Mouse (Mus musculus): Measurements from ENCODE around the gene Rpl36. TPM values are rescaled to one million over a fixed set of nuclear protein-coding genes. Genes with fewer than 3 reads are reported as not detected.

Rpl36 gene
- 1,173 and 1,210 TPM in 2 replicates for polyA plus RNA-seq (2016; fragmentation: Nextera tagmentation; extraction: Ambion mirVana)

DNA sequence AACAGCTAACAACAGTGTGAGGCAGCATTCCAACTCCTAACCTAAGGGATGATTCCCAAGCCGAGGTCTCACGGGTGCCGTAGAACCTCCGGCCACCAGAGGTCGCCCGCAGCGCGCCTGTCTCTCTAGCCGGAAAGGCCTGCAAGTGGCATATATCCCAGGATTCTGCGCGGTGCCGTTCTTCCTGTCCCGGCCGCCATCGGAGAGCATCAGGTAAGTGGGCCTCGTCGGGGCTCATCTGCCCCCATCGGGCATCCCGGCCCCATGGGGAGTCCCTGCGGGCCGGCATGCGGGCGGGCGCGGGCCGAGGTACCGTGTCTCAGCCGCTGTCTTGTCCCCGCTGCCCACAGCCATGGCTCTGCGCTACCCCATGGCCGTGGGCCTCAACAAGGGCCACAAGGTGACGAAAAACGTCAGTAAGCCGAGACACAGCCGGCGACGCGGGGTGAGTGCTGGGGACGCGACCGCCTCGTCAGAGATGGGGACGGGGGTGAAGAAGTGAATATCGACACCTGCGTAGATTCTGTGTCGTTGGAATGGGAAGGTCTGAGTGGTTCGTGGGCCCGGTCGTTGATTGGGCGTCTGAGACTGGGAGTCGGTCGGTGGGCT is at the start of gene Rpl36:
Gene Rpl36, plus strand, starts transcription at position 181 of the 609 bp plus-strand sequence.
- ATAC-seq (ENCODE audit: low FRiP score, low read depth): peak; percentile 55
- no peaks in the 10 kb centered on the region for H3K9me3 ChIP-seq
- peak within 1 kb of the TSS; percentile 77 for H3K4me3 ChIP-seq
- under 1% methylated on average over 52 of the region's 52 CpGs for WGBS
- H3K4me1 ChIP-seq: peaks cover 33% of the 10 kb centered on the region
- peaks cover 42% of the 10 kb centered on the region for H3K36me3 ChIP-seq
- H3K9ac ChIP-seq (replicated peaks): peak within 1 kb of the TSS; percentile 82
- H3K27ac ChIP-seq (replicated peaks): peak within 1 kb of the TSS; percentile 88
- no peaks in the 10 kb centered on the region for H3K27me3 ChIP-seq
- H3K4me2 ChIP-seq (replicated peaks): peak within 1 kb of the TSS; percentile 84

DNA sequence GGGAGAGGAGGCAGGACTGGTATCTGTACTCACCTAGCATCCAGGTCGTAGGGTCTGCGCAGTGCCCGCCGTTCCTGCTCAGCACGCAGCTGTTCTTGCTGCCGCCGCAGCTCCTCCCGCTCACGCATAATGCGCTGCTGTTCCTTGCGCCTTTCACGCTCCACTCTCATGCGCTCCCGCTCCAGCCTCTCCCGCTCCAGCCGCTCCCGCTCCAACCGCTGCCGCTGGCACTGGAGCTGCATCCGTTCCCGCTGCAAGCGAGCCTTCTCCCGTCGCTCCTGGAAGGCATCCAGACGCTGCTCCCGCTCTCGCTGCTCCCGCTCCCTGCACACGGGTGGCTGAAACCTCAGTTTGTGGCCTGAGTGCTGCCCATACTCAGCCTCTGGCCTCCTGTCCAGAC is 46.9 kb upstream of the Rpl36 start:
- no peak overlapping the region for H3K4me2 ChIP-seq (replicated peaks)
- peaks cover 99% of the 10 kb centered on the region for H3K36me3 ChIP-seq
- 94% methylated on average over 29 of the region's 29 CpGs for WGBS
- H3K4me1 ChIP-seq: no peaks in the 10 kb centered on the region
- H3K27me3 ChIP-seq: no peaks in the 10 kb centered on the region
- peak; percentile 41; the same call in 1 of the 2 replicates for ATAC-seq (ENCODE audit: low FRiP score, low read depth)
- no peak overlapping the region for H3K4me3 ChIP-seq
- no peak overlapping the region for H3K27ac ChIP-seq (replicated peaks)
- H3K9me3 ChIP-seq: no peaks in the 10 kb centered on the region
- H3K9ac ChIP-seq (replicated peaks): no peak overlapping the region

DNA sequence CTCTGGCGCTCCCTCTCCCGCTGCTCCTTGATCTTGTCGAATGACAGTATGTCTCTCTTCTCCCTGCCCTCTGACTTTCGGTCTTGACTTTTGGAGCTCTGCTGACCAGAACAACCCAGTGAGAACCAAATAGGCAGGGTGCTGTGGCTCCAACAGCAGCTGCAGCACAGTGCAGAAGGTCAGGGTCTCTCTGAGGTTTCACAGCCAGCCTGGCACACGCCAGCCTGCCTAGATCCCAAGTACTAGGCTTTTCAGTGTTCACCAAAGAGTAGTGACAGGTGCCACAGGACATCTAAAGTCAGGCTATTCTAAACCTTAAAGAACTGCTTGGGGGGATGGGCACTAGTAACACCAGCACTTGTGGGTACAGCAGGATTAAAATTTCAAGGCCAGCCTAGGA is 46.3 kb upstream of the Rpl36 start:
- H3K36me3 ChIP-seq: peaks cover 99% of the 10 kb centered on the region
- 92% methylated on average over 5 of the region's 5 CpGs for WGBS
- no peak overlapping the region for H3K4me3 ChIP-seq
- no peak for ATAC-seq (ENCODE audit: low FRiP score, low read depth)
- H3K27me3 ChIP-seq: no peaks in the 10 kb centered on the region
- no peak overlapping the region for H3K9ac ChIP-seq (replicated peaks)
- H3K4me1 ChIP-seq: no peaks in the 10 kb centered on the region
- H3K4me2 ChIP-seq (replicated peaks): no peak overlapping the region
- H3K9me3 ChIP-seq: no peaks in the 10 kb centered on the region
- H3K27ac ChIP-seq (replicated peaks): no peak overlapping the region

DNA sequence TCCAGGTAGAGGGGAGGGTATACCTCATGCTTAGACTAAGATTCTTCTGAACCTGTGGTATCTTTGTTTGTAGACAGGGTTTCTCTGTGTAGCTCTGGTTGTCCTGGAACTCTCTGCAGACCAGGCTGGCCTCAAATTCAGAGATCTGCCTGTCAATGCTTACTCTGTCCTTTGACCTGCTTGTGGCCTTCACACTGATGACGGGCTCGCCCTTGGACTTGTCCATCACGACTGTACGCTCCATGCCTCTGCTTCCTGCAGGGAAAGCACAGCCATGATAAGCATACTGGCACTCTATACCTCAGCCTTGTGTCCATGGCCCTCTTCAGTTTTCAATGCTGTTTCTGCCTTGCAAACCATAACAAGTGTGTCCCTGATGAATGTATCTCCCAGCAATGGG is 45.8 kb upstream of the Rpl36 start:
- WGBS: 95% methylated on average over 4 of the region's 4 CpGs
- no peak overlapping the region for H3K27ac ChIP-seq (replicated peaks)
- H3K9me3 ChIP-seq: no peaks in the 10 kb centered on the region
- H3K4me2 ChIP-seq (replicated peaks): no peak overlapping the region
- H3K36me3 ChIP-seq: peaks cover 99% of the 10 kb centered on the region
- H3K4me1 ChIP-seq: no peaks in the 10 kb centered on the region
- no peak overlapping the region for H3K4me3 ChIP-seq
- H3K27me3 ChIP-seq: no peaks in the 10 kb centered on the region
- ATAC-seq (ENCODE audit: low FRiP score, low read depth): no peak
- H3K9ac ChIP-seq (replicated peaks): no peak overlapping the region

DNA sequence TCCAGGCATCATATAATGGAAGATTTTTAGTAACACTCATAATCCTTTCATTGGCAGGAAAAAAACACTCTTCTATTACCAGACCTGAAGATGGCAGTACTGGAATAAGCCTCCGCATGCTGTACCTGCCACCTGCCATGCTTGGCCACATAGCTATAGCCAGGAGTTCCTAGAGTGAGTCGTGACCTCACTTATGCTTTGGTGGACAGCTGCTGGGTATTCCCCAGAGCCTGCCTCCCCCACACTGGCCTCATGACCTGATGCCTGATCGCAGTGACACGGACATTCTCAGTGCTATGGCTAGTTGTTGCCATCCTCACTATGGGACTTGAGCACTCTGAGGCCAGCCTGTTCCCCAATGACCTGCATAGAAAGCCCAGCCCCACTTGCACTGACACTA is 42.9 kb upstream of the Rpl36 start:
- Histone ChIP-seq H3K36me3 (peaks cover 98% of the 10 kb centered on the region), H3K27me3 (no peaks in the 10 kb centered on the region), H3K27ac (replicated peaks) (no peak overlapping the region), H3K4me2 (replicated peaks) (no peak overlapping the region), H3K4me1 (no peaks in the 10 kb centered on the region), H3K4me3 (no peak overlapping the region), H3K9me3 (no peaks in the 10 kb centered on the region), H3K9ac (replicated peaks) (no peak overlapping the region)
- 92% methylated on average over 4 of the region's 4 CpGs for WGBS
- peak; percentile 41; the same call in 1 of the 2 replicates for ATAC-seq (ENCODE audit: low FRiP score, low read depth)

DNA sequence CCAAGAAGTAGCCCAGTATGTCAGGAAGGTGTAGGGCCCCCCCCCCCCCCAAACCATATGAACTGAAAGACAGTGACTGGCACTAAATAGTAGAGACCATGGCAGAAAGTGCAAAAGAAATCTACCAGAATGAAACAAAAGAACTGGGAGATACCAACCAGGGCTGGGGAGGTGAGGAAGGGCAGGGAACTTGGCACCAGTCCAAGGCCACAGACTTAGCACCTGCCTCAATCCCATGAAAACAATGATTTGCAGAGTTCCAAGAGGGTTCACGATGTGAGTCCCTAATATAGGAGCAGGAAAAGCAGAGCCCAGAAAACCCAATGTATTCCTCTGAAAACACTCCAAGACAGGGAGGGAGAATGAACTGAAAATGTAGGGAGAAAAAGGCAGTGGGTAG is 41.1 kb upstream of the Rpl36 start:
- Histone ChIP-seq H3K4me1 (no peaks in the 10 kb centered on the region), H3K4me2 (replicated peaks) (no peak overlapping the region), H3K27me3 (no peaks in the 10 kb centered on the region), H3K9me3 (no peaks in the 10 kb centered on the region), H3K9ac (replicated peaks) (no peak overlapping the region), H3K27ac (replicated peaks) (no peak overlapping the region), H3K4me3 (no peak overlapping the region), H3K36me3 (peaks cover 94% of the 10 kb centered on the region)
- ATAC-seq (ENCODE audit: low FRiP score, low read depth): no peak
- 90% methylated on average over 1 of the region's 1 CpGs for WGBS

DNA sequence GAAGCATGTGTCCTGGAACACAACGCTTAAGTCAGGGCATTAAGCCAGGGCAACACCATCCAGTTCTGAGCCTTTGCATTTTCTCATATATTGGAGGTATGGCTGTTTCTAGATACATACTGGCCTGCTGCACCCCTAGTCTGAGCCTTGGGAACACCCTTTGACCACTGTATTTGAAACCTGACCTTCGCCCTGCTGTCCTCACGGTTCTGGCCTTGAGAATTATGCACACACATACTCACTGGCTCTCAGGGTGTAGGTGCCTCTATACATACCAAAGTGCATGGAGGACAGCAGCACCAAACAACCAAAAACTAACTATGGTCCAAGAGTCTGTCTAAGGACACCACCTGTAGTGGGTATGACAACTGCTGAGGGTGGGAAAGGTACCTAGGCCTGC is 40.3 kb upstream of the Rpl36 start:
- no peak overlapping the region for H3K4me3 ChIP-seq
- H3K9ac ChIP-seq (replicated peaks): no peak overlapping the region
- peaks cover 94% of the 10 kb centered on the region for H3K36me3 ChIP-seq
- no peaks in the 10 kb centered on the region for H3K9me3 ChIP-seq
- H3K4me2 ChIP-seq (replicated peaks): no peak overlapping the region
- ATAC-seq (ENCODE audit: low FRiP score, low read depth): no peak
- no peaks in the 10 kb centered on the region for H3K27me3 ChIP-seq
- WGBS: 92% methylated on average over 3 of the region's 3 CpGs
- H3K4me1 ChIP-seq: no peaks in the 10 kb centered on the region
- no peak overlapping the region for H3K27ac ChIP-seq (replicated peaks)

DNA sequence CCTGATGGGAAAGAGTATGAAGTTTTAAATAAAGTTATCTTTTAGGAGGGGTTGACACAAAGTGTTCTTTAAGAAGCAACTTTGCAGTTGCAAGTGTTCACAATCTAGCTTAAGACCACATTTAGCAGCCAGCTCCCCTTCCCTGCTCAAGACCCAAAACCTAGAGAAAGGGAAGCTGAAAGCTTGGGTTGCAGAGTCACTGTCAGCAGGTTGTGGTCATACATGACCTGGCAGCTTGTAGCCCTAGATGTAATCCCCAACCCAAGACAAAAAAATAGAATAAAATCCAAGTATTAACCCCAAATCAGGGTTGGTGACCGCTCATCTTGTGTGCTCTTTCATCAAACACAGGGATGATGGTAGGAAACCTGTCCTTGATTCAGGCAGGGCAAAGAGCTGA is 30.1 kb upstream of the Rpl36 start:
- peaks cover 62% of the 10 kb centered on the region for H3K36me3 ChIP-seq
- no peaks in the 10 kb centered on the region for H3K9me3 ChIP-seq
- 85% methylated on average over 1 of the region's 1 CpGs for WGBS
- peaks cover 45% of the 10 kb centered on the region for H3K4me1 ChIP-seq
- H3K4me2 ChIP-seq (replicated peaks): peak overlapping the region; percentile 87
- H3K27ac ChIP-seq (replicated peaks): no peak overlapping the region
- H3K27me3 ChIP-seq: no peaks in the 10 kb centered on the region
- peak overlapping the region; percentile 93 for H3K4me3 ChIP-seq
- H3K9ac ChIP-seq (replicated peaks): peak overlapping the region; percentile 86
- no peak for ATAC-seq (ENCODE audit: low FRiP score, low read depth)

DNA sequence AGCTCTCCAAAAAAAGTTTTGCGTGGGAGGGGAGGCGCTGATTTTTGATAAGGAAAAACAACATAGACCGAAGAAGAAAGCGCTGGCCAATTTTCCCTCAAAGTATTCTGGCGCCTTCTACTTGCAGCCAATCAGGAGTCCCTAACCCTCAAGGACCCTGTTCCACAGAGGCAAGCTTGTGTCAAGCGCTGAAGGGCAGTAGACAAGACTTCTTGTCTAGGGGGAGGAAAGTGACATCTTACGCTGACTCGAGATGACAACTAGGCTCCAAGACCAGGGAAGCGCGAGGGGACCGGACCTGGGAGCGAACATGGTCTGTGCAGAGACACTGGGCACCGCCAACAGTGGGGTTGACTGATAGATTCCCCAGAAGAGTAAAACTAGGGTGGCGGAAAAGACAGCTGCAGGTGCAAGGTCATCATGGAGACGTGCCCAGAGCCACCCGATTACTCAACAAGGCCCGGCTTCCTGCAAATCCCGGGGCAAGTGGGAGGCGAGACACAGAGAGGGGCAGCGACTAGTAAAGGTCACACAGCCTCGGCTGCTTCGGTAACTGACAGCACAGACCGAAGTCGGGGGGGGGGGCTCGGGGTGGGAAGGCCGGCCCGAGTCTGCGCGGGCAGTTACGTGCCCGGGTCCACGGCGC is 29.5 kb upstream of the Rpl36 start:
- WGBS: 5% methylated on average over 31 of the region's 33 CpGs
- ATAC-seq (ENCODE audit: low FRiP score, low read depth): 0 out of 2 replicates have a peak, but pooled peaks have one; percentile 0

DNA sequence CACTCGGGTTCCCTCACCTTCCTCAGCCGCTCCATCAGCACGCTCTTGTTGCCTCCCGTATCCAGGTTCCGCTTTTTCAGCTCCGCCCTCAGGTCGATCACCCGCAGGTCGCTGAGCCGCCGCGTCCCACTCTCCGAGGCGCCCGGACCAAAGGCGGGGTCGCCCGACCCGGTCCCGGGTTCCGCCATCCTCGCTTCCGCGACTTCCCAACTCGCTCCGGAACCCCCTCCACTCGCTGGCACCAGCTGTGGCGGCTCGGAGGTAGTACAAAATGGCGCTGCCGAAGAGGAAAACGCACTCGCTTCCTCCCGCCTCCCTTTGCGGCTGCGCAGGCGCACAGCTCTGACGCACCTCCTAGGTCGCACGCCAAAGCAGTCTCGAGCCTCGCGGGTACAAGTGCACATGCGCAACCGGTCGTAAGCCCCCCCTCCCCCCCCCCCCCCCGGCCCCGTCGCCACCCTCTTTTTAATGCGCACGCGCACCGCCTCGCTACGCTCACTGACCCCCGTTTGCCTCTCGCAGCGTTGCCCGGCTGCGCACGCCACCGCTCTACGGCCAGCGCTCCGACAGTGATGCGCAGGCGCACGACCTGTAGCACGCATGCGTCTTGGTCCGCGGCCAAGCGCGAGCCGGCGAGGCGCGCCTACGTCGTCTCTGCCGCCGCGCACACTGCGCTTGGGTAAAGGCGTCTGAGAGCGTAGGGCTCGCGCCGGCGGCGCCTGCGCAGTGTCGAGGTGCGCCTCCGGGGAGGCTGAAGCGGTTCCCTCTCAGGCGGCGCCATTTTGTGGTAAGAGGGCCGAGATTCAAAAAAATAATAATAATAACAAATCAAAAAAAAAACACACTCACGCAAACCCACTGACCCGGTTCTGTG is 28.7 kb upstream of the Rpl36 start, which contains the start of the genes Safb2 and Safb:
Gene Safb2, minus strand, starts transcription at position 329 of the 874 bp plus-strand sequence.
Gene Safb, plus strand, starts transcription at position 569 of the 874 bp plus-strand sequence.
- Histone ChIP-seq H3K4me3 (peak within 1 kb of the TSS; percentile 93), H3K4me2 (replicated peaks) (peak within 1 kb of the TSS; percentile 87), H3K36me3 (peaks cover 62% of the 10 kb centered on the region), H3K27me3 (no peaks in the 10 kb centered on the region), H3K9ac (replicated peaks) (peak within 1 kb of the TSS; percentile 86), H3K9me3 (no peaks in the 10 kb centered on the region), H3K4me1 (peaks cover 46% of the 10 kb centered on the region), H3K27ac (replicated peaks) (peak within 1 kb of the TSS; percentile 94)
- ATAC-seq (ENCODE audit: low FRiP score, low read depth): peak; percentile 96
- under 1% methylated on average over 93 of the region's 101 CpGs for WGBS

More for the DNA sequence above, 29.5 kb upstream of the Rpl36 start:
- Histone ChIP-seq H3K27me3 (no peaks in the 10 kb centered on the region), H3K4me2 (replicated peaks) (peak overlapping the region; percentile 87), H3K9me3 (no peaks in the 10 kb centered on the region), H3K4me3 (peak overlapping the region; percentile 93), H3K27ac (replicated peaks) (peak overlapping the region; percentile 94), H3K9ac (replicated peaks) (peak overlapping the region; percentile 86), H3K4me1 (peaks cover 46% of the 10 kb centered on the region), H3K36me3 (peaks cover 62% of the 10 kb centered on the region)

DNA sequence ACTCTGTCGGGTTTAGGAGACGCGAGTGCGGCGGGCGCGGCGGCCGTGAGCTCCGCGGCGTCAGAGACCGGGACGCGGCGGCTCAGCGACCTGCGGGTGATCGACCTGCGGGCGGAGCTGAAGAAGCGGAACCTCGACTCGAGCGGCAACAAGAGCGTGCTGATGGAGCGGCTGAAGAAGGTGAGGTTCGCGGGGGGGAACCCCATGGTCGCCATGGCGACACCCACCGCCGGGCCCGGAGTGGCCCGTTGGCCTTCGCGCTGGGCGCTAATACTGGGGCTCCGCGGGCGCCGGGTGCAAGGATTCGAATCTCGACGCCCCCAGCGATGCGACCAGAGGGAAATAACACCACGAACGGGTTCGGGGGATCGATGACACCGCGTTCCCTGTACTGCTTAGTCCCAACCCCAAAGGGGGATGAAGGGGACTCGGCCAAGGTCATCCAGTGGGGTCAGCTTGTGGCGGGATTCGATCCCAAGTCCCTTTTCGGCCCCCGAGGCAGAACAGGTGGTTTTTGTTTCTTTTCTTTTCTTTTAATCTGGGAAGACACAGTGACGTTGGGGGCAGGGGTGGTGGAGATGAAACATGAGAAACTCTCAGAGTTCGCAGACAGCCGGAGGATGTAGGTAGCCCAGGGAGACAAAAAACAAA is 27.9 kb upstream of the Rpl36 start:
- Histone ChIP-seq H3K4me2 (replicated peaks) (peak overlapping the region; percentile 73), H3K36me3 (peaks cover 63% of the 10 kb centered on the region), H3K4me3 (peak overlapping the region; percentile 93), H3K4me1 (peaks cover 49% of the 10 kb centered on the region), H3K27ac (replicated peaks) (peak overlapping the region; percentile 94), H3K27me3 (no peaks in the 10 kb centered on the region), H3K9me3 (no peaks in the 10 kb centered on the region), H3K9ac (replicated peaks) (peak overlapping the region; percentile 78)
- under 1% methylated on average over 61 of the region's 61 CpGs for WGBS
- ATAC-seq (ENCODE audit: low FRiP score, low read depth): peak; percentile 24
